Comparison of ENCODE assay signal across 8 mouse cellular contexts in genomic region chr13:37854031-37854431, GRCm38 (mm10).
DNase-seq lines count a peak whose midpoint lies in the region.

No protein-coding gene starts in this region.

- DNase-seq in B cell, adult 2 months, result peak; percentile 65 to 66
- peak; percentile 62 for DNase-seq in NIH3T3 (ENCODE audit: low read depth)
- DNase-seq in heart, postnatal 10 days, result peak; percentile 52 to 53
- peak; percentile 78 to 87 for DNase-seq in kidney, postnatal 4 days
- peak; percentile 66 for DNase-seq in mesoderm, embryonic 11.5 days (ENCODE audit: low read depth, low spot score)
- peak; percentile 35 to 50 for DNase-seq in spleen, postnatal 14 days (ENCODE audit: low spot score in 2 of 2)
- no peak for DNase-seq in layer of hippocampus, adult 9-10 months (ENCODE audit: low spot score)

- H3K36me3 ChIP-seq in erythroblast, embryonic 14.5 days (ENCODE audit: control insufficient read depth), result no peaks in the 10 kb centered on the region

- H3K4me3 ChIP-seq in erythroblast, embryonic 14.5 days (replicated peaks), result peak overlapping the region; percentile 71

- no peaks in the 10 kb centered on the region for H3K9me3 ChIP-seq in erythroblast, embryonic 14.5 days (ENCODE audit: control insufficient read depth, low read length)

- peaks cover 82% of the 10 kb centered on the region for H3K4me1 ChIP-seq in erythroblast, embryonic 14.5 days (ENCODE audit: control insufficient read depth)

- intact Hi-C loops in heart, postnatal 10 days (cut with DNase I), result no loop called here

- no peaks in the 10 kb centered on the region for H3K27me3 ChIP-seq in erythroblast, embryonic 14.5 days (ENCODE audit: control insufficient read depth)
